Mouse (Mus musculus) heart, adult 2 months (tissue): ENCODE results near the gene Csf2rb2.
"Not testable (repeated sequence)": the region's sequence is repeated elsewhere in the genome, so short reads cannot be mapped to it uniquely, and the experiment has no call there.

Source experiments
- CTCF ChIP-seq: fragments of 200-600 bp; IDR thresholded peaks from 2 replicates; pipeline ENCODE4 v1.8.1; 2022; ENCODE audit warnings: antibody characterized with exemption, mild to moderate bottlenecking, moderate library complexity
- EP300 ChIP-seq: fragments of 200-500 bp; IDR thresholded peaks from 2 replicates; pipeline ENCODE4 v1.6.1; 2011; ENCODE audit warnings: low read depth, low read length, control low read depth; ENCODE audit not compliant: insufficient read depth
- POLR2A ChIP-seq: fragments of 200-500 bp; IDR thresholded peaks from 2 replicates; pipeline ENCODE4 v1.6.1; 2011; ENCODE audit warnings: mild to moderate bottlenecking, low read depth, low read length, control low read depth; ENCODE audit not compliant: insufficient read depth

GRCm38 (mm10) chr15:78256602-78257259, 48.8 kb downstream of the Csf2rb2 start:
- TF ChIP-seq POLR2A, CTCF, EP300: not testable (repeated sequence)
